In genomic region chr10:120417116-120417487, GRCm38 (mm10) we compare ENCODE assay signal across 10 mouse cellular contexts. TPM values are rescaled to one million over a fixed set of nuclear protein-coding genes. Genes with fewer than 3 reads are reported as not detected.
DNase-seq lines count a peak whose midpoint lies in the region; ATAC-seq and TF ChIP-seq lines count a peak whose summit lies in the region.
"Had no signal": no experiment of that assay in that cellular context is flagged by ENCODE, and none has a peak within 500 bp of the region (broad histone marks: within the 10 kb centered on the region; RNA-seq: fewer than 3 reads in every experiment).

No protein-coding gene starts in this region.

- 16% methylated on average over 5 of the region's 5 CpGs for WGBS in midbrain, embryonic 10.5 days
- 45% methylated on average over 5 of the region's 5 CpGs for WGBS in midbrain, postnatal 0 days
- WGBS in limb, embryonic 12.5 days, result 20% methylated on average over 5 of the region's 5 CpGs
- WGBS in stomach, embryonic 16.5 days, result 42% methylated on average over 5 of the region's 5 CpGs

- H3K4me3 ChIP-seq in midbrain, embryonic 10.5 days, result peak overlapping the region; percentile 22; the same call in 1 of the 2 replicates
- no peak overlapping the region for H3K4me3 ChIP-seq in midbrain, postnatal 0 days (ENCODE audit: low read depth, low read length)
- H3K4me3 ChIP-seq in limb, embryonic 12.5 days (replicated peaks), result no peak overlapping the region
- H3K4me3 ChIP-seq in stomach, embryonic 16.5 days (replicated peaks; ENCODE audit: low read length), result no peak overlapping the region

- H3K4me1 ChIP-seq in midbrain, embryonic 10.5 days, result peaks cover 73% of the 10 kb centered on the region
- H3K4me1 ChIP-seq in midbrain, postnatal 0 days (ENCODE audit: insufficient read depth, low read length), result 0 out of 2 replicates have a peak, but pooled peaks cover 6% of the 10 kb centered on the region
- peaks cover 83% of the 10 kb centered on the region for H3K4me1 ChIP-seq in limb, embryonic 12.5 days (replicated peaks)
- peaks cover 39% of the 10 kb centered on the region for H3K4me1 ChIP-seq in stomach, embryonic 16.5 days (ENCODE audit: control insufficient read depth, insufficient read depth, low read length)

- H3K9me3 ChIP-seq in midbrain, embryonic 10.5 days (replicated peaks), result no peaks in the 10 kb centered on the region
- no peaks in the 10 kb centered on the region for H3K9me3 ChIP-seq in midbrain, postnatal 0 days (ENCODE audit: low read length)
- H3K9me3 ChIP-seq in limb, embryonic 12.5 days, result no peaks in the 10 kb centered on the region
- no peaks in the 10 kb centered on the region for H3K9me3 ChIP-seq in stomach, embryonic 16.5 days (replicated peaks; ENCODE audit: control insufficient read depth, low read length)

- no peak overlapping the region for H3K9ac ChIP-seq in midbrain, postnatal 0 days (replicated peaks; ENCODE audit: low read length, poor library complexity, severe bottlenecking)
- no peak overlapping the region for H3K9ac ChIP-seq in limb, embryonic 12.5 days (replicated peaks)
- H3K9ac ChIP-seq in stomach, embryonic 16.5 days (ENCODE audit: low read length), result no peak overlapping the region

- no peaks in the 10 kb centered on the region for H3K27me3 ChIP-seq in midbrain, embryonic 10.5 days (ENCODE audit: low read depth, poor library complexity, severe bottlenecking)
- H3K27me3 ChIP-seq in midbrain, postnatal 0 days (ENCODE audit: insufficient read depth, low read length), result no peaks in the 10 kb centered on the region
- no peaks in the 10 kb centered on the region for H3K27me3 ChIP-seq in limb, embryonic 12.5 days
- no peaks in the 10 kb centered on the region for H3K27me3 ChIP-seq in stomach, embryonic 16.5 days (ENCODE audit: control insufficient read depth, insufficient read depth, low read length)

- no peak for ATAC-seq in midbrain, postnatal 0 days (ENCODE audit: low FRiP score)
- no peak for ATAC-seq in limb, embryonic 12.5 days (ENCODE audit: insufficient number of reproducible peaks, insufficient read depth, low FRiP score, low TSS enrichment, low read depth)
- 0 out of 2 replicates have a peak, but pooled peaks have one; percentile 2 for ATAC-seq in stomach, embryonic 16.5 days (ENCODE audit: insufficient read depth, low FRiP score)
- ATAC-seq in megakaryocyte-erythroid progenitor cell, adult 5-6 weeks (replicated peaks; ENCODE audit: low FRiP score, low TSS enrichment, poor library complexity, severe bottlenecking), result no peak

- DNase-seq in embryo, embryonic 10 days (ENCODE audit: low spot score), result peak; percentile 59
- DNase-seq in embryo, embryonic 9.5 days (ENCODE audit: extremely low spot score), result no peak
- peak; percentile 40 for DNase-seq in midbrain, embryonic 10.5 days (ENCODE audit: low spot score)
- DNase-seq in midbrain, postnatal 0 days (ENCODE audit: low spot score), result no peak
- no peak for DNase-seq in adipocyte (ENCODE audit: low spot score)
- DNase-seq: lung, postnatal 10 days; right cerebral cortex, adult 18-20 months had no signal

- peaks cover 28% of the 10 kb centered on the region for H3K36me3 ChIP-seq in midbrain, embryonic 10.5 days
- H3K36me3 ChIP-seq in midbrain, postnatal 0 days (ENCODE audit: insufficient read depth, low read length), result no peaks in the 10 kb centered on the region
- peaks cover 44% of the 10 kb centered on the region for H3K36me3 ChIP-seq in limb, embryonic 12.5 days
- H3K36me3 ChIP-seq in stomach, embryonic 16.5 days (ENCODE audit: control insufficient read depth, insufficient read depth, low read length), result no peaks in the 10 kb centered on the region

- H3K27ac ChIP-seq in midbrain, embryonic 10.5 days (replicated peaks), result peak overlapping the region; percentile 81
- no peak overlapping the region for H3K27ac ChIP-seq in midbrain, postnatal 0 days (ENCODE audit: low read depth, low read length)
- peak overlapping the region; percentile 91 for H3K27ac ChIP-seq in limb, embryonic 12.5 days
- H3K27ac ChIP-seq in stomach, embryonic 16.5 days (ENCODE audit: low read length), result peak overlapping the region; percentile 91

- H3K4me2 ChIP-seq in midbrain, postnatal 0 days (ENCODE audit: low read depth, low read length, poor library complexity, severe bottlenecking), result no peak overlapping the region
- peak overlapping the region; percentile 43 for H3K4me2 ChIP-seq in limb, embryonic 12.5 days
- H3K4me2 ChIP-seq in stomach, embryonic 16.5 days (ENCODE audit: low read depth, low read length), result no peak overlapping the region

- TF ChIP-seq CTCF in midbrain, postnatal 0 days (IDR thresholded peaks at IDR 0.05), result no peak

RNA-seq across cellular contexts. Expression of gene Hmga2, which starts 59.2 kb away (rescaled TPM):
- 28.9 and 44.4 TPM in 2 replicates for polyA plus RNA-seq in midbrain, embryonic 10.5 days (2016; fragmentation: Nextera tagmentation; extraction: Ambion mirVana)
- total RNA-seq in midbrain, postnatal 0 days (2014; rRNA removed), result 0.85 and 0.99 TPM in 2 replicates
- polyA plus RNA-seq in midbrain, postnatal 0 days (2015; fragmentation: Nextera tagmentation; extraction: Ambion mirVana), result 0.30 and 0.32 TPM in 2 replicates
- 128 and 132 TPM in 2 replicates for polyA plus RNA-seq in limb, embryonic 12.5 days (2016; fragmentation: Nextera tagmentation; extraction: Ambion mirVana)
- polyA plus RNA-seq in stomach, embryonic 16.5 days (2015; fragmentation: Nextera tagmentation; extraction: Ambion mirVana), result 15.8 and 17.7 TPM in 2 replicates
- 0.52 and 0.62 TPM in 2 replicates for total RNA-seq in megakaryocyte-erythroid progenitor cell, adult 5-6 weeks (2014; fragmentation: Nextera tagmentation)
- total RNA-seq in megakaryocyte-erythroid progenitor cell, adult 5-6 weeks (2017), result 1.5 TPM in 1 of 2 replicates, not detected in the other

Comparison
In these comparisons a context has a peak if more than half of its experiments do, and no peak if none do; other contexts are left out.
1. DNase-seq: peak in embryo, embryonic 10 days (single experiment) and midbrain, embryonic 10.5 days (single experiment); none in embryo, embryonic 9.5 days (single experiment), midbrain, postnatal 0 days (single experiment) and adipocyte (single experiment).
2. RNA of gene Hmga2, which starts 59.2 kb away (polyA plus RNA-seq): 128 to 132 TPM in limb, embryonic 12.5 days, 28.9 to 44.4 TPM in midbrain, embryonic 10.5 days and 15.8 to 17.7 TPM in stomach, embryonic 16.5 days; 0.30 to 0.32 TPM in midbrain, postnatal 0 days; every median in the first group is over 10 times any median in the second.